Mouse (Mus musculus): ENCODE data around the gene Bmp5. TPM values are rescaled to one million over a fixed set of nuclear protein-coding genes. Genes with fewer than 3 reads are reported as not detected.
A peak's percentile ranks its signal among the peaks of the same experiment; 100 is the strongest.
"Not testable (repeated sequence)": the region's sequence is repeated elsewhere in the genome, so short reads cannot be mapped to it uniquely, and the experiment has no call there.

Bmp5 gene
- total and polyA plus RNA-seq, 2 experiments from 2014 or later, result 2.4 to 2.8 TPM

DNA sequence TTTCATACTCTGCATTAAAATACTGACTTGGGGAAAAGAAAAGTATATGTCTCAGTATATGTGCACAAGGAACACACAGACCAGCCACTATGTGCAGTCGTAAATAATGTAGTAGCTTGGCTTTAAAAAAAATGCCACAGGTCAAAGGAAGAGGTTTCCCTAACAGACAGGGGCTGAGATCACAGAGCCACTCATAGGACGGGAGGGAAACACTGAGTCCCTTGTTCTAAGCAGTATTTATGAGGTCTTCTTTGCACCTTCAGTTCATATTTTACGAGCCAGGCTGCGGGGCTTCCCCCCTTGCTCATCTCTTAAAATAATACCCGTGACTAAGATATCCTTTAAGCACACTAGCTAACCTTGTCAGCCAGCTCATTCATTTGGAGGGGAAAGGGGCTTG is 6.4 kb downstream of the Bmp5 start:
- H3K4me2 ChIP-seq (ENCODE audit: low read depth, low read length), result peak overlapping the region; percentile 46
- no peak for TF ChIP-seq CTCF (IDR thresholded peaks at IDR 0.05; ENCODE audit: low read depth)
- TF ChIP-seq EP300 (IDR thresholded peaks at IDR 0.05; ENCODE audit: low read depth), result no peak
- H3K27me3 ChIP-seq (ENCODE audit: control insufficient read depth, insufficient read depth, low read length), result no peaks in the 10 kb centered on the region
- no peaks in the 10 kb centered on the region for H3K36me3 ChIP-seq (replicated peaks; ENCODE audit: control insufficient read depth, insufficient read depth, low read length)
- H3K4me1 ChIP-seq (ENCODE audit: control insufficient read depth, insufficient read depth), result no peaks in the 10 kb centered on the region
- DNase-seq (ENCODE audit: low spot score) (no peak), ATAC-seq (ENCODE audit: insufficient read depth, low read depth) (no peak)
- H3K9me3 ChIP-seq (replicated peaks; ENCODE audit: control insufficient read depth, low read length), result no peaks in the 10 kb centered on the region
- 12% methylated on average over 5 of the region's 5 CpGs for WGBS
- H3K27ac ChIP-seq (ENCODE audit: low read depth), result no peak overlapping the region
- peak overlapping the region; percentile 19; the same call in 1 of the 2 replicates for H3K4me3 ChIP-seq (ENCODE audit: low read depth, low read length)
- H3K9ac ChIP-seq (replicated peaks; ENCODE audit: low read depth, low read length), result no peak overlapping the region; the same call in 1 of the 2 replicates

DNA sequence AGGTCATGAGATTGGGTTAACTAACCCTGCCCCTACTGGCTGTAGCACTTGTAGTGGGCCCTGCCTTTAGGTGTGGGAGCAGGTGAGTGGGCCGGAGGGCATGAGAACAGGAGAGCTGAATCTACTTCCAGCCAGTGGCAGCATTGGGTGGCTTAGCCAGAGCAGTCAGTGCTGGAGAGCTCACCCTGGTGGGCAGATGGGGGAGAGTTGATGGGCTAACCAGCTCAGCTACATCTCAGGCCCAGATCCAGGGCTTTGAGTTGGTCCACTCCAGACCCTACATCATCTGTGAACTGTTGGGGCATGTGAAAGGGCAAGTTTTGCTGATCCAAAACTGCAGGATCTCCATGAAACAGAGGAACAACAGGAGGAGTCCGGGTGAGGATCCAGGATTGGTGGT is 8.4 kb downstream of the Bmp5 start:
- Histone ChIP-seq H3K36me3 (replicated peaks; ENCODE audit: control insufficient read depth, insufficient read depth, low read length) (no peaks in the 10 kb centered on the region), H3K9me3 (replicated peaks; ENCODE audit: control insufficient read depth, low read length) (no peaks in the 10 kb centered on the region), H3K4me2 (ENCODE audit: low read depth, low read length) (no peak overlapping the region), H3K4me1 (ENCODE audit: control insufficient read depth, insufficient read depth) (no peaks in the 10 kb centered on the region), H3K9ac (replicated peaks; ENCODE audit: low read depth, low read length) (no peak overlapping the region), H3K27me3 (ENCODE audit: control insufficient read depth, insufficient read depth, low read length) (no peaks in the 10 kb centered on the region), H3K27ac (ENCODE audit: low read depth) (no peak overlapping the region), H3K4me3 (ENCODE audit: low read depth, low read length) (no peak overlapping the region)
- TF ChIP-seq EP300 (IDR thresholded peaks at IDR 0.05; ENCODE audit: low read depth), result no peak
- TF ChIP-seq CTCF (IDR thresholded peaks at IDR 0.05; ENCODE audit: low read depth), result no peak
- ATAC-seq (ENCODE audit: insufficient read depth, low read depth) (no peak), DNase-seq (ENCODE audit: low spot score) (no peak)
- 91% methylated on average over 2 of the region's 2 CpGs for WGBS

DNA sequence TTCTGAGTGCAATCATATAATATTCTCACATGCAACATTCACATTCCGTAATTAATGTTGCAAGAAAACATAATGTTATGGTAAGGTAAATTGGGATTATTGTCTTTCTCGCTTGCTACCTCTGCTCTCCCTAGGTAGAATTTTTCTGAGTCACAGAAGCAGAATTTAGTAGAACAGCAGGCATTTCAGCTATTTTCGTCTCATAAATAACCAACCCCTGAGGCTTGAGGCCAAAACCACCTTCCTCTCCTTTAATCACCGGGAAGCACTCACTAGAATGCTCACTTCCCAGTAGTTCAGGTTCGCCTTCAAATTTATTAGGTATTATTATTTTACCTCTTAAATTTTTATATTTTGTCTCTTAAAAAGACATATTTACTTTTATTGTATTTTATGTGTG is 10.8 kb downstream of the Bmp5 start:
- H3K4me2 ChIP-seq (ENCODE audit: low read depth, low read length), result no peak overlapping the region
- H3K36me3 ChIP-seq (replicated peaks; ENCODE audit: control insufficient read depth, insufficient read depth, low read length), result no peaks in the 10 kb centered on the region
- 90% methylated on average over 5 of the region's 5 CpGs for WGBS
- H3K27me3 ChIP-seq (ENCODE audit: control insufficient read depth, insufficient read depth, low read length), result no peaks in the 10 kb centered on the region
- no peak overlapping the region for H3K9ac ChIP-seq (replicated peaks; ENCODE audit: low read depth, low read length)
- no peak overlapping the region for H3K27ac ChIP-seq (ENCODE audit: low read depth)
- ATAC-seq (ENCODE audit: insufficient read depth, low read depth) (no peak), DNase-seq (ENCODE audit: low spot score) (no peak)
- no peaks in the 10 kb centered on the region for H3K9me3 ChIP-seq (replicated peaks; ENCODE audit: control insufficient read depth, low read length)
- no peak for TF ChIP-seq EP300 (IDR thresholded peaks at IDR 0.05; ENCODE audit: low read depth)
- TF ChIP-seq CTCF (IDR thresholded peaks at IDR 0.05; ENCODE audit: low read depth), result no peak
- H3K4me3 ChIP-seq (ENCODE audit: low read depth, low read length), result no peak overlapping the region
- H3K4me1 ChIP-seq (ENCODE audit: control insufficient read depth, insufficient read depth), result no peaks in the 10 kb centered on the region

DNA sequence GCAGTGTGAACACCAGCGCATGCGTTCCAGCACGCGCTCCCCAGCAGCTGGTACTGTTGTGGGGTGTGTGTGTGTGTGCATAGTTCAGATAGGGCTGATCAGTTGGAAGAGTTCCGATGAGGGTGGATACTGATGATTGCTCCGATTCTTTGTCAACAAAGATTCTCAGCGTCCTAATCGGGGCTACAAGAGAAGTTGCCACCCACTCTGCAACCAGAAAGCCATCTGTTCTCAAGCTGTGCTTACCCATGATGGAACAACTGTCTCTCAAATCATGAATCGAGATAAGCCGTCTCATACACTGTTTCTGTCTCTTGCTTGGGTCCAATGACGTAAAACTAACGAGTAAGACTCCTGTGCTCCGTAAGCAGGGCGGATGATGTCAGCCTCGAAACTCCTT is 12.0 kb downstream of the Bmp5 start:
- no peak overlapping the region for H3K4me3 ChIP-seq (ENCODE audit: low read depth, low read length)
- WGBS, result 82% methylated on average over 15 of the region's 15 CpGs
- no peaks in the 10 kb centered on the region for H3K4me1 ChIP-seq (ENCODE audit: control insufficient read depth, insufficient read depth)
- H3K36me3 ChIP-seq (replicated peaks; ENCODE audit: control insufficient read depth, insufficient read depth, low read length), result no peaks in the 10 kb centered on the region
- no peak overlapping the region for H3K27ac ChIP-seq (ENCODE audit: low read depth)
- TF ChIP-seq EP300 (IDR thresholded peaks at IDR 0.05; ENCODE audit: low read depth), result no peak
- TF ChIP-seq CTCF (IDR thresholded peaks at IDR 0.05; ENCODE audit: low read depth), result no peak
- no peak overlapping the region for H3K4me2 ChIP-seq (ENCODE audit: low read depth, low read length)
- ATAC-seq (ENCODE audit: insufficient read depth, low read depth) (no peak), DNase-seq (ENCODE audit: low spot score) (no peak)
- no peaks in the 10 kb centered on the region for H3K9me3 ChIP-seq (replicated peaks; ENCODE audit: control insufficient read depth, low read length)
- H3K9ac ChIP-seq (replicated peaks; ENCODE audit: low read depth, low read length), result no peak overlapping the region
- no peaks in the 10 kb centered on the region for H3K27me3 ChIP-seq (ENCODE audit: control insufficient read depth, insufficient read depth, low read length)

DNA sequence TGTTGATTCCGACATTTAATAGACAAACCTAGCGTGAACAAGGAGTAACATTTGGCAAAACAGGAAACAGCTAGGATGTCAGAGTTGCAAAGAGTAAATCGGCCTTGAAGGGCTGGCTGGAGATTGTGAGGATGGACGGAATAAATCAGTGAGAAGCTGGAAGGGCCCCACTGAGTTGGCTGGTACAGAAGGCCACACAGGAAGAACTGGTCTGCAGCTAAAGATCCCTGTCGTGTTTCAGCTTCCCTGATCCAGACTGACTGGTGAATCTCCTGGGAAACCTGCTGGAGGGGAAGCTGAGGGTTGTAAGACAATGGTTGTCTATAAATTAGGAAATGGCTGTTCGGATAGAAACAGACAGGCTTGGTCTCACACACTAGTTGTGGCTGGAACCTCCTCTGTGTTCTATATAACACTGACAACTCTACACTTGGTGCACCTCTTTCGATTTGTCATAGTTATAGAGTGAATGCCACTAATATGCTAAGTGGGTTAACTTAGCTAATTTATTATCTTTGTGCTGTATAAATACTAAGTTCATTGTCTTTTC is 14.8 kb downstream of the Bmp5 start:
- Histone ChIP-seq H3K4me1 (ENCODE audit: control insufficient read depth, insufficient read depth) (no peaks in the 10 kb centered on the region), H3K9ac (replicated peaks; ENCODE audit: low read depth, low read length) (no peak overlapping the region), H3K27ac (ENCODE audit: low read depth) (no peak overlapping the region), H3K36me3 (replicated peaks; ENCODE audit: control insufficient read depth, insufficient read depth, low read length) (no peaks in the 10 kb centered on the region), H3K4me2 (ENCODE audit: low read depth, low read length) (no peak overlapping the region), H3K4me3 (ENCODE audit: low read depth, low read length) (no peak overlapping the region), H3K27me3 (ENCODE audit: control insufficient read depth, insufficient read depth, low read length) (no peaks in the 10 kb centered on the region), H3K9me3 (replicated peaks; ENCODE audit: control insufficient read depth, low read length) (no peaks in the 10 kb centered on the region)
- ATAC-seq (ENCODE audit: insufficient read depth, low read depth) (no peak), DNase-seq (ENCODE audit: low spot score) (no peak)
- TF ChIP-seq EP300 (IDR thresholded peaks at IDR 0.05; ENCODE audit: low read depth) (no peak), CTCF (IDR thresholded peaks at IDR 0.05; ENCODE audit: low read depth) (no peak)
- WGBS, result 68% methylated on average over 7 of the region's 7 CpGs

DNA sequence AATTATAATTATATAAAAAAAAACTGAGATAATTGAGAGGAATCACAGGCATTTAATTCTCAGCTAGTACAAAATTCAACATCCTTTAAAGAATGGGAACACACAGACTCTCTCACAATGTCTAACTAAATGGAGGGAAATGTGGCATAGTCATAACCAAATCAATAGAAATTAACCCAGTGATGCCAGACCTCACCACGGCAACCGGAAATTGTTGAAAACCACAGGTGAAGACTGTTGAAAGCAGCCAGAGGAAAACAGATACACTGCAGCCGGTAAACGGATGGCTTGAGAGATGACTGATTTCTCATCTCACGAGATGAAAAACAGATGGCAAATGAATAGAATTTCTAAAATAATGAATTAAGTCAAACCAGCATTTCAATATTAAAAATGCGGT is 29.8 kb downstream of the Bmp5 start:
- no peak overlapping the region for H3K4me2 ChIP-seq (ENCODE audit: low read depth, low read length)
- H3K4me3 ChIP-seq (ENCODE audit: low read depth, low read length), result no peak overlapping the region
- H3K9me3 ChIP-seq (replicated peaks; ENCODE audit: control insufficient read depth, low read length), result no peaks in the 10 kb centered on the region
- no peak overlapping the region for H3K9ac ChIP-seq (replicated peaks; ENCODE audit: low read depth, low read length)
- no peaks in the 10 kb centered on the region for H3K4me1 ChIP-seq (ENCODE audit: control insufficient read depth, insufficient read depth)
- H3K27me3 ChIP-seq (ENCODE audit: control insufficient read depth, insufficient read depth, low read length), result no peaks in the 10 kb centered on the region
- no peaks in the 10 kb centered on the region for H3K36me3 ChIP-seq (replicated peaks; ENCODE audit: control insufficient read depth, insufficient read depth, low read length)
- ATAC-seq (ENCODE audit: insufficient read depth, low read depth), result no peak
- TF ChIP-seq CTCF (IDR thresholded peaks at IDR 0.05; ENCODE audit: low read depth), result no peak
- WGBS, result 80% methylated on average over 6 of the region's 6 CpGs
- no peak for DNase-seq (ENCODE audit: low spot score)
- no peak overlapping the region for H3K27ac ChIP-seq (ENCODE audit: low read depth)

DNA sequence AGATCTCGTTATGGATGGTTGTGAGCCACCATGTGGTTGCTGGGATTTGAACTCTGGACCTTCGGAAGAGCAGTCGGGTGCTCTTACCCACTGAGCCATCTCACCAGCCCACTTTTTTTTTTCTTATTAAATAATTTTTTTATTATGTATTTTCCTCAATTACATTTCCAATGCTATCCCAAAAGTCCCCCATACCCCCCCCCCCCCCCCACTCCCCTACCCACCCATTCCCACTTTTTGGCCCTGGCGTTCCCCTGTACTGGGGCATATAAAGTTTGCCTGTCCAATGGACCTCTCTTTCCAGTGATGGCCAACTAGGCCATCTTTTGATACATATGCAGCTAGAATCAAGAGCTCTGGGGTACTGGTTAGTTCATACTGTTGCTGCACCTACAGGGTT is 33.0 kb downstream of the Bmp5 start:
- not testable (repeated sequence) for H3K4me1 ChIP-seq (ENCODE audit: control insufficient read depth, insufficient read depth); H3K36me3 ChIP-seq (replicated peaks; ENCODE audit: control insufficient read depth, insufficient read depth, low read length); ATAC-seq (ENCODE audit: insufficient read depth, low read depth); H3K27me3 ChIP-seq (ENCODE audit: control insufficient read depth, insufficient read depth, low read length); H3K9me3 ChIP-seq (replicated peaks; ENCODE audit: control insufficient read depth, low read length); H3K4me3 ChIP-seq (ENCODE audit: low read depth, low read length); H3K27ac ChIP-seq (ENCODE audit: low read depth); H3K4me2 ChIP-seq (ENCODE audit: low read depth, low read length); H3K9ac ChIP-seq (replicated peaks; ENCODE audit: low read depth, low read length); DNase-seq (ENCODE audit: low spot score)
- WGBS, result 83% methylated on average over 3 of the region's 4 CpGs

All from heart, postnatal 0 days (tissue).